ENCODE assay signal across 12 mouse cellular contexts in genomic region chr11:87666256-87667035, GRCm38 (mm10). TPM values are rescaled to one million over a fixed set of nuclear protein-coding genes. Genes with fewer than 3 reads are reported as not detected.
DNase-seq lines count a peak whose midpoint lies in the region; ATAC-seq and TF ChIP-seq lines count a peak whose summit lies in the region.
"Had no signal": no experiment of that assay in that cellular context is flagged by ENCODE, and none has a peak within 500 bp of the region (broad histone marks: within the 10 kb centered on the region; RNA-seq: fewer than 3 reads in every experiment).

No protein-coding gene starts in this region.

- TF ChIP-seq CTCF in cerebellum, adult 2 months (IDR thresholded peaks at IDR 0.05; ENCODE audit: borderline replicate concordance, insufficient read depth, low read depth, low read length), result no peak

- H3K36me3 ChIP-seq in kidney, embryonic 15.5 days, result no peaks in the 10 kb centered on the region
- no peaks in the 10 kb centered on the region for H3K36me3 ChIP-seq in embryonic facial prominence, embryonic 14.5 days (ENCODE audit: control insufficient read depth, insufficient read depth, low read length)
- no peaks in the 10 kb centered on the region for H3K36me3 ChIP-seq in liver, embryonic 15.5 days (replicated peaks)

- no peak overlapping the region for H3K27ac ChIP-seq in kidney, embryonic 15.5 days
- H3K27ac ChIP-seq in embryonic facial prominence, embryonic 14.5 days (replicated peaks; ENCODE audit: low read depth, low read length), result no peak overlapping the region
- peak overlapping the region; percentile 76 for H3K27ac ChIP-seq in liver, embryonic 15.5 days (replicated peaks)
- no peak overlapping the region for H3K27ac ChIP-seq in cerebellum, adult 2 months (ENCODE audit: insufficient read depth, low read length)

- H3K9ac ChIP-seq in kidney, embryonic 15.5 days, result no peak overlapping the region
- no peak overlapping the region for H3K9ac ChIP-seq in embryonic facial prominence, embryonic 14.5 days (ENCODE audit: low read depth, low read length)
- H3K9ac ChIP-seq in liver, embryonic 15.5 days, result no peak overlapping the region

- H3K4me3 ChIP-seq in kidney, embryonic 15.5 days (replicated peaks), result peak overlapping the region; percentile 33
- peak overlapping the region; percentile 28 for H3K4me3 ChIP-seq in embryonic facial prominence, embryonic 14.5 days (ENCODE audit: low read depth, low read length)
- H3K4me3 ChIP-seq in liver, embryonic 15.5 days (replicated peaks), result peak overlapping the region; percentile 32
- no peak overlapping the region for H3K4me3 ChIP-seq in cerebellum, adult 2 months (replicated peaks; ENCODE audit: insufficient read depth, low read depth, low read length)
- H3K4me3 ChIP-seq: myocyte had no signal

- no peak for DNase-seq in kidney, adult 9 months
- peak; percentile 31 for DNase-seq in 416B (ENCODE audit: low read depth)
- DNase-seq in embryonic facial prominence, embryonic 14.5 days (ENCODE audit: low spot score), result no peak
- no peak for DNase-seq in cerebellum, adult 2 months
- DNase-seq in MN1 (ENCODE audit: low spot score), result no peak
- no peak for DNase-seq in right cerebral cortex, postnatal 36 days (ENCODE audit: low spot score in 2 of 2)
- DNase-seq: cerebellum, postnatal 36 days; gastrocnemius, postnatal 36 days; heart, postnatal 4 days had no signal

- no peak for ATAC-seq in kidney, embryonic 15.5 days (replicated peaks; ENCODE audit: low FRiP score)
- no peak for ATAC-seq in embryonic facial prominence, embryonic 14.5 days (ENCODE audit: low read depth)
- no peak for ATAC-seq in liver, embryonic 15.5 days (ENCODE audit: insufficient read depth)

- no peak for TF ChIP-seq POLR2A in cerebellum, adult 2 months (IDR thresholded peaks at IDR 0.05; ENCODE audit: borderline replicate concordance, insufficient read depth, low read length)

- peaks cover 7% of the 10 kb centered on the region for H3K4me1 ChIP-seq in kidney, embryonic 15.5 days
- H3K4me1 ChIP-seq in embryonic facial prominence, embryonic 14.5 days (ENCODE audit: control insufficient read depth, insufficient read depth, low read length), result no peaks in the 10 kb centered on the region
- peaks cover 12% of the 10 kb centered on the region for H3K4me1 ChIP-seq in liver, embryonic 15.5 days (replicated peaks)
- H3K4me1 ChIP-seq in cerebellum, adult 2 months (ENCODE audit: control insufficient read depth, insufficient read depth, low read length), result no peaks in the 10 kb centered on the region

- 67% methylated on average over 12 of the region's 12 CpGs for WGBS in kidney, embryonic 15.5 days
- 72% methylated on average over 12 of the region's 12 CpGs for WGBS in embryonic facial prominence, embryonic 14.5 days
- 48% methylated on average over 12 of the region's 12 CpGs for WGBS in liver, embryonic 15.5 days (ENCODE audit: insufficient replicate concordance)
- WGBS in cerebellum, adult 2 months, result 82% methylated on average over 12 of the region's 12 CpGs

- H3K27me3 ChIP-seq in kidney, embryonic 15.5 days, result peaks cover 19% of the 10 kb centered on the region
- H3K27me3 ChIP-seq in embryonic facial prominence, embryonic 14.5 days (replicated peaks; ENCODE audit: control insufficient read depth, insufficient read depth, low read length), result 0 out of 2 replicates have a peak, but pooled peaks cover 7% of the 10 kb centered on the region
- H3K27me3 ChIP-seq in liver, embryonic 15.5 days, result peaks cover 9% of the 10 kb centered on the region; the same call in 1 of the 2 replicates
- no peaks in the 10 kb centered on the region for H3K27me3 ChIP-seq in cerebellum, adult 2 months (ENCODE audit: control insufficient read depth, insufficient read depth, low read length)

- H3K4me2 ChIP-seq in kidney, embryonic 15.5 days, result peak overlapping the region; percentile 38
- peak overlapping the region; percentile 39 for H3K4me2 ChIP-seq in embryonic facial prominence, embryonic 14.5 days (ENCODE audit: low read depth, low read length)
- peak overlapping the region; percentile 45 for H3K4me2 ChIP-seq in liver, embryonic 15.5 days

- no peaks in the 10 kb centered on the region for H3K9me3 ChIP-seq in kidney, embryonic 15.5 days (replicated peaks)
- H3K9me3 ChIP-seq in embryonic facial prominence, embryonic 14.5 days (ENCODE audit: control insufficient read depth, low read length), result no peaks in the 10 kb centered on the region
- no peaks in the 10 kb centered on the region for H3K9me3 ChIP-seq in liver, embryonic 15.5 days (replicated peaks)

RNA-seq across cellular contexts. Expression of gene Rnf43, which starts 3.9 kb away (rescaled TPM):
- polyA plus RNA-seq in kidney, embryonic 15.5 days (2015; fragmentation: Nextera tagmentation; extraction: Ambion mirVana), result 6.7 and 6.8 TPM in 2 replicates
- 5.3 and 6.2 TPM in 2 replicates for polyA plus RNA-seq in embryonic facial prominence, embryonic 14.5 days (2014; fragmentation: Nextera tagmentation; extraction: Ambion mirVana)
- polyA plus RNA-seq in liver, embryonic 15.5 days (2015; fragmentation: Nextera tagmentation; extraction: Ambion mirVana), result 5.0 and 5.6 TPM in 2 replicates
- polyA plus RNA-seq in cerebellum, adult 2 months (2012; rRNA removed), result 2.2 and 2.6 TPM in 2 replicates
- polyA plus RNA-seq: myocyte had no signal

RNA-seq across cellular contexts. Expression of gene Hsf5, which starts 49.5 kb away (rescaled TPM):
- 0.26 TPM in 2 replicates for polyA plus RNA-seq in kidney, embryonic 15.5 days (2015; fragmentation: Nextera tagmentation; extraction: Ambion mirVana)
- polyA plus RNA-seq in embryonic facial prominence, embryonic 14.5 days (2014; fragmentation: Nextera tagmentation; extraction: Ambion mirVana), result 0.17 and 0.25 TPM in 2 replicates
- not detected in 2 replicates for polyA plus RNA-seq in liver, embryonic 15.5 days (2015; fragmentation: Nextera tagmentation; extraction: Ambion mirVana)
- polyA plus RNA-seq in cerebellum, adult 2 months (2012; rRNA removed), result 0.36 and 0.43 TPM in 2 replicates
- polyA plus RNA-seq: myocyte had no signal
